Mouse (Mus musculus) embryonic facial prominence, embryonic 13.5 days (tissue): ENCODE measurements around the gene Ak4. TPM values are rescaled to one million over a fixed set of nuclear protein-coding genes. Genes with fewer than 3 reads are reported as not detected.
A peak's percentile ranks its signal among the peaks of the same experiment; 100 is the strongest.

ENCODE experiments used
- ATAC-seq: fragments of 200-750 bp; cut with Nextera tagmentation; 2 replicates; pipeline ENCODE4 v1.8.0; 2017; ENCODE audit warnings: low read depth; ENCODE audit not compliant: insufficient number of reproducible peaks, insufficient read depth, low FRiP score, low TSS enrichment
- H3K27ac ChIP-seq: fragments of 300-500 bp; sonication (generic); 2 replicates; pipeline ENCODE4 v1.5.1; 2015; ENCODE audit warnings: moderate library complexity, mild to moderate bottlenecking, inconsistent platforms
- H3K27me3 ChIP-seq: fragments of 300-500 bp; sonication (generic); 2 replicates; pipeline ENCODE4 v1.6.1; 2015; ENCODE audit warnings: mild to moderate bottlenecking, inconsistent platforms
- H3K36me3 ChIP-seq: fragments of 300-500 bp; sonication (generic); 2 replicates; pipeline ENCODE4 v1.6.1; 2015; ENCODE audit warnings: mild to moderate bottlenecking, inconsistent platforms
- H3K4me1 ChIP-seq: fragments of 300-500 bp; sonication (generic); 2 replicates; pipeline ENCODE4 v1.6.1; 2015; ENCODE audit warnings: inconsistent platforms
- H3K4me2 ChIP-seq: fragments of 300-500 bp; sonication (generic); 2 replicates; pipeline ENCODE4 v1.6.1; 2015; ENCODE audit warnings: moderate library complexity, mild to moderate bottlenecking, inconsistent platforms
- H3K4me3 ChIP-seq: fragments of 300-500 bp; sonication (generic); 2 replicates; pipeline ENCODE4 v1.5.1; 2015; ENCODE audit warnings: mild to moderate bottlenecking, inconsistent platforms
- H3K9ac ChIP-seq: fragments of 300-500 bp; sonication (generic); 2 replicates; pipeline ENCODE4 v1.6.1; 2015; ENCODE audit warnings: mild to moderate bottlenecking, inconsistent platforms
- H3K9me3 ChIP-seq: fragments of 300-500 bp; sonication (generic); 2 replicates; pipeline ENCODE4 v1.6.1; 2016; ENCODE audit warnings: inconsistent platforms
- WGBS: fragments of 180-500 bp; shearing (Covaris S2); methylation state at CpG from one replicate; pipeline ENCODE4 v1.1.7; 2015; ENCODE audit warnings: mixed read lengths; 5-methylcytosine and 5-hydroxymethylcytosine counted together
- polyA plus RNA-seq: library from polyadenylated mRNA; unstranded; fragments of >200 nt; fragmentation: Nextera tagmentation; extraction: Ambion mirVana; gene quantifications from 2 replicates; pipeline ENCODE4 v1.2.1, GENCODE M21; 2015

The Ak4 gene
- polyA plus RNA-seq, 1 experiment from 2014 or later, result 12.0 TPM

GRCm38 (mm10) chr4:101505966-101506365 lies 86.9 kb downstream of the Ak4 start:
- Histone ChIP-seq H3K36me3 (no peaks in the 10 kb centered on the region), H3K27ac (peak overlapping the region; percentile 77), H3K9me3 (no peaks in the 10 kb centered on the region), H3K27me3 (peaks cover 17% of the 10 kb centered on the region), H3K4me3 (no peak overlapping the region), H3K9ac (no peak overlapping the region), H3K4me1 (peaks cover 22% of the 10 kb centered on the region), H3K4me2 (no peak overlapping the region)
- no peak for ATAC-seq
- WGBS, result 40% methylated on average over 2 of the region's 2 CpGs

GRCm38 (mm10) chr4:101506372-101506771 lies 87.3 kb downstream of the Ak4 start:
- Histone ChIP-seq H3K4me3 (no peak overlapping the region), H3K27ac (no peak overlapping the region), H3K9me3 (no peaks in the 10 kb centered on the region), H3K36me3 (no peaks in the 10 kb centered on the region), H3K9ac (no peak overlapping the region), H3K27me3 (peaks cover 17% of the 10 kb centered on the region), H3K4me1 (peaks cover 22% of the 10 kb centered on the region), H3K4me2 (no peak overlapping the region)
- no peak for ATAC-seq

GRCm38 (mm10) chr4:101507571-101508422 lies 88.7 kb downstream of the Ak4 start:
- 12% methylated on average over 24 of the region's 24 CpGs for WGBS
- no peak overlapping the region for H3K27ac ChIP-seq
- no peaks in the 10 kb centered on the region for H3K36me3 ChIP-seq
- no peaks in the 10 kb centered on the region for H3K9me3 ChIP-seq
- H3K4me3 ChIP-seq, result peak overlapping the region; percentile 52
- no peak for ATAC-seq
- peaks cover 17% of the 10 kb centered on the region for H3K27me3 ChIP-seq
- H3K9ac ChIP-seq, result peak overlapping the region; percentile 66
- H3K4me2 ChIP-seq, result peak overlapping the region; percentile 89
- peaks cover 22% of the 10 kb centered on the region for H3K4me1 ChIP-seq

- no peaks in the 10 kb centered on the region for H3K36me3 ChIP-seq
- H3K4me1 ChIP-seq, result peaks cover 22% of the 10 kb centered on the region
- peak overlapping the region; percentile 89 for H3K4me2 ChIP-seq
- peaks cover 17% of the 10 kb centered on the region for H3K27me3 ChIP-seq
- peak overlapping the region; percentile 52 for H3K4me3 ChIP-seq
- peak overlapping the region; percentile 68 for H3K9ac ChIP-seq
- H3K9me3 ChIP-seq, result no peaks in the 10 kb centered on the region
- no peak for ATAC-seq
- WGBS, result 1% methylated on average over 10 of the region's 10 CpGs
- H3K27ac ChIP-seq, result no peak overlapping the region
These were observed 89.4 kb downstream of the Ak4 start for GRCm38 (mm10) chr4:101508431-101508830.

- peak overlapping the region; percentile 89 for H3K4me2 ChIP-seq
- H3K4me1 ChIP-seq, result peaks cover 22% of the 10 kb centered on the region
- H3K36me3 ChIP-seq, result no peaks in the 10 kb centered on the region
- peak; percentile 40 for ATAC-seq
- H3K9me3 ChIP-seq, result no peaks in the 10 kb centered on the region
- H3K27me3 ChIP-seq, result peaks cover 17% of the 10 kb centered on the region
- peak overlapping the region; percentile 68 for H3K9ac ChIP-seq
- peak overlapping the region; percentile 52 for H3K4me3 ChIP-seq
- no peak overlapping the region for H3K27ac ChIP-seq
- WGBS, result 4% methylated on average over 30 of the region's 30 CpGs
These were observed 89.9 kb downstream of the Ak4 start for GRCm38 (mm10) chr4:101508851-101509577.

- H3K4me1 ChIP-seq, result peaks cover 20% of the 10 kb centered on the region
- no peaks in the 10 kb centered on the region for H3K36me3 ChIP-seq
- H3K4me2 ChIP-seq, result no peak overlapping the region
- no peak for ATAC-seq
- WGBS, result 71% methylated on average over 8 of the region's 8 CpGs
- H3K9me3 ChIP-seq, result no peaks in the 10 kb centered on the region
- no peak overlapping the region for H3K27ac ChIP-seq
- H3K4me3 ChIP-seq, result no peak overlapping the region
- peaks cover 17% of the 10 kb centered on the region for H3K27me3 ChIP-seq
- H3K9ac ChIP-seq, result no peak overlapping the region
These were observed 91.2 kb downstream of the Ak4 start for GRCm38 (mm10) chr4:101510111-101510903.

GRCm38 (mm10) chr4:101510904-101511210 lies 91.8 kb downstream of the Ak4 start:
- Histone ChIP-seq H3K36me3 (no peaks in the 10 kb centered on the region), H3K27ac (no peak overlapping the region), H3K27me3 (peaks cover 17% of the 10 kb centered on the region), H3K4me3 (no peak overlapping the region), H3K9ac (no peak overlapping the region), H3K9me3 (no peaks in the 10 kb centered on the region), H3K4me2 (no peak overlapping the region), H3K4me1 (peaks cover 15% of the 10 kb centered on the region)
- no peak for ATAC-seq
- WGBS, result 72% methylated on average over 5 of the region's 5 CpGs

GRCm38 (mm10) chr4:101511768-101512521 lies 92.9 kb downstream of the Ak4 start:
- 81% methylated on average over 5 of the region's 5 CpGs for WGBS
- no peak overlapping the region for H3K4me2 ChIP-seq
- H3K27me3 ChIP-seq, result peaks cover 17% of the 10 kb centered on the region
- no peak overlapping the region for H3K27ac ChIP-seq
- ATAC-seq, result no peak
- no peak overlapping the region for H3K4me3 ChIP-seq
- H3K36me3 ChIP-seq, result no peaks in the 10 kb centered on the region
- H3K9ac ChIP-seq, result no peak overlapping the region
- peaks cover 14% of the 10 kb centered on the region for H3K4me1 ChIP-seq
- no peaks in the 10 kb centered on the region for H3K9me3 ChIP-seq

- peaks cover 14% of the 10 kb centered on the region for H3K4me1 ChIP-seq
- H3K9ac ChIP-seq, result no peak overlapping the region
- H3K27ac ChIP-seq, result no peak overlapping the region
- H3K9me3 ChIP-seq, result no peaks in the 10 kb centered on the region
- no peak overlapping the region for H3K4me3 ChIP-seq
- ATAC-seq, result no peak
- peaks cover 15% of the 10 kb centered on the region for H3K27me3 ChIP-seq
- H3K4me2 ChIP-seq, result no peak overlapping the region
- WGBS, result 86% methylated on average over 3 of the region's 3 CpGs
- H3K36me3 ChIP-seq, result no peaks in the 10 kb centered on the region
These were observed 94.2 kb downstream of the Ak4 start for GRCm38 (mm10) chr4:101513251-101513650.

- ATAC-seq, result no peak
- H3K4me2 ChIP-seq, result no peak overlapping the region
- no peak overlapping the region for H3K9ac ChIP-seq
- no peaks in the 10 kb centered on the region for H3K27me3 ChIP-seq
- no peak overlapping the region for H3K4me3 ChIP-seq
- no peak overlapping the region for H3K27ac ChIP-seq
- no peaks in the 10 kb centered on the region for H3K36me3 ChIP-seq
- 80% methylated on average over 14 of the region's 14 CpGs for WGBS
- no peaks in the 10 kb centered on the region for H3K9me3 ChIP-seq
- H3K4me1 ChIP-seq, result no peaks in the 10 kb centered on the region
These were observed 96.8 kb downstream of the Ak4 start for GRCm38 (mm10) chr4:101515853-101516252.
